8 mouse cellular contexts compared by ENCODE assay signal in genomic region chr5:100919069-100919468, GRCm38 (mm10).
DNase-seq lines count a peak whose midpoint lies in the region; ATAC-seq and TF ChIP-seq lines count a peak whose summit lies in the region.

No protein-coding gene starts in this region.

- H3K36me3 ChIP-seq in hindbrain, postnatal 0 days (ENCODE audit: insufficient read depth, low read length), result no peaks in the 10 kb centered on the region

- H3K9me3 ChIP-seq in hindbrain, postnatal 0 days (ENCODE audit: low read length), result no peaks in the 10 kb centered on the region

- H3K27ac ChIP-seq in cortical plate, adult 2 months (ENCODE audit: insufficient read depth, low read length), result no peak overlapping the region
- H3K27ac ChIP-seq in hindbrain, postnatal 0 days, result no peak overlapping the region

- H3K4me2 ChIP-seq in hindbrain, postnatal 0 days (ENCODE audit: low read depth, low read length), result no peak overlapping the region

- no peaks in the 10 kb centered on the region for H3K4me1 ChIP-seq in cortical plate, adult 2 months (ENCODE audit: control insufficient read depth, insufficient read depth, low read length)
- H3K4me1 ChIP-seq in hindbrain, postnatal 0 days (ENCODE audit: insufficient read depth, low read length), result no peaks in the 10 kb centered on the region

- no peaks in the 10 kb centered on the region; the same call in 1 of the 2 replicates for H3K27me3 ChIP-seq in hindbrain, postnatal 0 days (ENCODE audit: insufficient read depth, low read length)

- peak; percentile 36 to 73 for DNase-seq in heart, adult 18-20 months
- DNase-seq in heart, adult 11 months, result no peak
- DNase-seq in urinary bladder, postnatal 36 days (ENCODE audit: low spot score in 2 of 2), result peak; percentile 12 to 16
- no peak for DNase-seq in urinary bladder, postnatal 10 days (ENCODE audit: low spot score)
- DNase-seq in hindbrain, postnatal 0 days (ENCODE audit: low spot score), result peak; percentile 87
- DNase-seq in lung, postnatal 14 days, result peak; percentile 65
- DNase-seq in yolk sac, embryonic 10.5 days (ENCODE audit: low spot score), result peak; percentile 20

- ATAC-seq in hindbrain, postnatal 0 days, result no peak

- no peak overlapping the region for H3K9ac ChIP-seq in hindbrain, postnatal 0 days (replicated peaks; ENCODE audit: low read length)

- peak; percentile 45; the same call in 1 of the 2 replicates for TF ChIP-seq CTCF in cortical plate, adult 2 months (IDR thresholded peaks at IDR 0.05; ENCODE audit: extremely low read depth, insufficient read depth, low read length)
- TF ChIP-seq CTCF in hindbrain, postnatal 0 days (IDR thresholded peaks at IDR 0.05; ENCODE audit: low read depth), result peak; percentile 82

- WGBS in hindbrain, postnatal 0 days, result 14% methylated on average over 9 of the region's 9 CpGs

- no peak for TF ChIP-seq POLR2A in cortical plate, adult 2 months (IDR thresholded peaks at IDR 0.05; ENCODE audit: extremely low read depth, insufficient read depth, low read length)

- H3K4me3 ChIP-seq in cortical plate, adult 2 months (ENCODE audit: insufficient read depth, low read length), result no peak overlapping the region
- no peak overlapping the region for H3K4me3 ChIP-seq in hindbrain, postnatal 0 days (ENCODE audit: low read length)

Comparison
In these comparisons a context has a peak if more than half of its experiments do, and no peak if none do; other contexts are left out.
1. DNase-seq: peak in heart, adult 18-20 months (2 of 2), urinary bladder, postnatal 36 days (2 of 2), hindbrain, postnatal 0 days (single experiment), lung, postnatal 14 days (single experiment) and yolk sac, embryonic 10.5 days (single experiment); none in heart, adult 11 months (single experiment) and urinary bladder, postnatal 10 days (single experiment).